Mouse (Mus musculus) G1E (cell line): ENCODE measurements around the gene Hrh1. TPM values are rescaled to one million over a fixed set of nuclear protein-coding genes. Genes with fewer than 3 reads are reported as not detected.

Experiments used
- ATAC-seq: 2 replicates; pipeline ENCODE4 v1.8.0; 2016; ENCODE audit warnings: mild to moderate bottlenecking; ENCODE audit not compliant: insufficient number of reproducible peaks, poor library complexity, low FRiP score, severe bottlenecking; ENCODE audit errors: extremely low read depth
- DNase-seq: peaks from one replicate; pipeline ENCODE4 v3.0.0; 2012; ENCODE audit warnings: low spot score
- H3K27me3 ChIP-seq: 2 replicates; pipeline ENCODE4 v1.6.1; 2012; ENCODE audit warnings: mild to moderate bottlenecking, low read length, inconsistent platforms; ENCODE audit not compliant: insufficient read depth
- H3K36me3 ChIP-seq: replicated peaks from 2 replicates; pipeline ENCODE3; 2012; ENCODE audit warnings: mild to moderate bottlenecking, inconsistent platforms
- H3K4me1 ChIP-seq: 2 replicates; pipeline ENCODE4 v1.6.1; 2012; ENCODE audit warnings: low read depth, low read length, inconsistent platforms, mixed read lengths; ENCODE audit not compliant: insufficient read depth
- H3K4me3 ChIP-seq: 2 replicates; pipeline ENCODE4 v1.5.1; 2012; ENCODE audit warnings: low read depth, mild to moderate bottlenecking, inconsistent platforms, low read length, moderate library complexity, mixed read lengths
- H3K9me3 ChIP-seq: replicated peaks from 2 replicates; pipeline ENCODE4 v1.6.1; 2012; ENCODE audit warnings: inconsistent platforms
- CTCF ChIP-seq: IDR thresholded peaks from 2 replicates; pipeline ENCODE4 v1.5.1; 2012; ENCODE audit warnings: low read depth, low read length, inconsistent platforms, mixed read lengths
- GATA1 ChIP-seq: IDR thresholded peaks from 2 replicates; pipeline ENCODE4 v1.6.1; 2012; ENCODE audit warnings: borderline replicate concordance, low read length, inconsistent platforms, mixed read lengths
- GATA2 ChIP-seq: IDR thresholded peaks from 2 replicates; pipeline ENCODE4 v1.6.1; 2012; ENCODE audit warnings: low read depth, low read length, inconsistent platforms, borderline replicate concordance
- POLR2AphosphoS5 ChIP-seq: IDR thresholded peaks from 2 replicates; pipeline ENCODE4 v1.6.1; 2012; ENCODE audit warnings: low read depth, low read length, inconsistent platforms; ENCODE audit not compliant: insufficient replicate concordance
- TAL1 ChIP-seq: conservative IDR thresholded peaks from 2 replicates; pipeline ENCODE4 v1.6.1; 2012; ENCODE audit warnings: low read depth, low read length, inconsistent platforms, mixed read lengths
- polyA plus RNA-seq: library from polyadenylated mRNA; stranded (reverse); fragments of >175 nt; gene quantifications from 2 replicates; pipeline ENCODE4 v1.2.3, GENCODE M21; 2012
- total RNA-seq, 2 experiments: library from RNA; stranded (forward) in 1 of 2; stranded (reverse) in 1 of 2; fragments of 200-1000 nt in 1 of 2; fragments of >200 nt in 1 of 2; fragmentation: Nextera tagmentation in 1 of 2; gene quantifications; 2 replicates each; pipeline ENCODE4 v1.2.3; 2014 to 2017

The Hrh1 gene
- total and polyA plus RNA-seq, 3 experiments: 0.11 TPM; not detected in 2

DNA sequence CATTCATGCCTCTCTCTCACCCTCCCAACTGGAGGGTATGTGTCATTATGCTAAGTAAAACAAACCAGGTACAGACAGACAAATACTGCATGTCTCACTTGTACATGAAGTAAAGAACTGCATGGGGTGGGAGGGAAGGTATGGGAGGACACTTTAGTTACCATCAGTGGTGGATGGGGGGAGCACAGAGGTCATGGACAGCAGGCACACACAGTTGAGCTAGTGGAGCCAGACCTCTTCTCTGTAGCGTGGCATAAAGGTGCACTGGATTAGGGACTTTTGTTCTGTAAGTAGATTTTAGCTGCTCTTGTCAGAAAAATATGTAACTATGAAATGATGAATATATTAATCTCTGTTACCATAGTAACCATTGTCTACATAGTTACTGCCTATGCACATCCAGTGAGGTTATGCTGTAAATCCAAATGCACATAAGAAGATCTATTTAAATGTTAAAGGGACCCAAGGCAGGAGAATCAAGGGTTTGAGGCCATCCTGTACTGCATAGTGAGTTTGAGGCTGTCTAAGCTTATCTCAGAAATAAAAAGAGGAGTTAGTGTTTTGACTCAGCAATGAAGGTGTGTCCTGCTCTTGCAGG, 46.6 kb downstream of the Hrh1 start:
- H3K4me1 ChIP-seq: no peaks in the 10 kb centered on the region
- no peak for ATAC-seq
- no peaks in the 10 kb centered on the region for H3K36me3 ChIP-seq
- H3K4me3 ChIP-seq: no peak overlapping the region
- DNase-seq: no peak
- H3K27me3 ChIP-seq: no peaks in the 10 kb centered on the region
- no peak for TF ChIP-seq TAL1
- TF ChIP-seq GATA1: no peak
- TF ChIP-seq GATA2: no peak
- TF ChIP-seq CTCF: no peak
- TF ChIP-seq POLR2AphosphoS5: no peak
- H3K9me3 ChIP-seq: peaks cover 91% of the 10 kb centered on the region

DNA sequence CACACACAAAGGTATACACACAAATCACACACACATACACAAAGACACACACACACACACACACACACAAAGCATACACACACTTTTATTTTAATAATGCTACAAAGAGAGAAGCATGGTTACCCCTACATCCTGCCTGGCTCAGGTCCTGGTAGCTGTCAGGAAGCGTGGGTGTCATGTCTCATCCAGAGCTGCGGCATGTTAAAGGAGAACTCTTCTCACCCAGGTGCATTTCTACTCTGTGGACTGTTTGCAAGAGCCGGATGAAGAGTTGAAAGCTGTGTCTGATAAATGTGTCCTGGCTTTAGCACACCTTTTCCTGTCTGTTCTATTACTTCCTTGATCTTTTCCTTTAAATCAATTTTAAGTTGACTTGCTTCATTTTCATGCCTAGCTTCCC, 47.2 kb downstream of the Hrh1 start:
- ATAC-seq (no peak), DNase-seq (no peak)
- TF ChIP-seq POLR2AphosphoS5 (no peak), GATA2 (no peak), TAL1 (no peak), GATA1 (no peak), CTCF (no peak)
- no peaks in the 10 kb centered on the region for H3K36me3 ChIP-seq
- H3K9me3 ChIP-seq: peaks cover 89% of the 10 kb centered on the region
- H3K4me1 ChIP-seq: no peaks in the 10 kb centered on the region
- H3K4me3 ChIP-seq: no peak overlapping the region
- no peaks in the 10 kb centered on the region for H3K27me3 ChIP-seq

DNA sequence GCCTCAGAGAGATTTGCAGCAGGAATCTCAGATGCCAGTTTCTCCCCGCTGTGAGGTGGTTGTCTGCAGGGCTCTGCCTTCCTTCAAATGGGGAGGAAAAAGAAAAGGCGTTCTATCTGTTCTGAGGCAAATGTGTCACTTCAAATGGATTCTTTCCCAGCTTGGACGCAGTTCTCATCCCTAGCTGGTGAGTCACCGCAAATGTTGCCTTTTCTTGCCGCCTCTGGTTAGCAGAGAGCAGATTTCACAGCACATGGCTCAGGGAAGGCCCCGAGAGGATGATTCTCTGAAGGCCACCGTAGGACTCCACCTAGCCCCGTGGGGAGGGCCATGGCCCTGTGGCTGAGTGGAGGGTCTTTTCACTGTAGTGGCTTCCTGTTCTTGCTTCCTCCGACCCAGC, 51.2 kb downstream of the Hrh1 start:
- Histone ChIP-seq H3K36me3 (no peaks in the 10 kb centered on the region), H3K9me3 (peaks cover 88% of the 10 kb centered on the region), H3K4me1 (no peaks in the 10 kb centered on the region), H3K4me3 (no peak overlapping the region), H3K27me3 (no peaks in the 10 kb centered on the region)
- ATAC-seq (no peak), DNase-seq (no peak)
- no peak for TF ChIP-seq GATA1
- no peak for TF ChIP-seq CTCF
- no peak for TF ChIP-seq POLR2AphosphoS5
- TF ChIP-seq TAL1: no peak
- TF ChIP-seq GATA2: no peak

DNA sequence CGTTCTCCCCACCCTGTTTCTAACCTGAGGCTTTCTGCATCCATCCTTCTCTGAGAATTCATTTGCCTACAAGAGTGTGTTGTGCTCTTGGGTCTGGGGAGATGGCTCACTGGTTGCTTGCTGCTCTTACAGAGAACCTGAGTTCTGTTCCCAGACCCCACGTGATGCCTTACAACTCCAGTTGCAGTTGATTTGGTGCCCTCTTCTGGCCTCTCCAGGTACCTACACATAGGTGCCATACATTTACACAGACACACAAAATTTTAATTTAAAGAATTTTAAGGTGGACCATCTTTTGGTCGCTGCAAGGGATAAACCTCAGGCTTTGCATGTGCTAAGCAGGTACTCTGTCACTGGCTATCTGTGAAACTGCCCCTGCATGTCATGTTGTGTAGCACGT, 57.5 kb downstream of the Hrh1 start:
- no peak for TF ChIP-seq CTCF
- TF ChIP-seq TAL1: no peak
- TF ChIP-seq GATA1: no peak
- no peak for TF ChIP-seq POLR2AphosphoS5
- TF ChIP-seq GATA2: no peak
- DNase-seq: no peak
- Histone ChIP-seq H3K4me3 (no peak overlapping the region), H3K27me3 (no peaks in the 10 kb centered on the region), H3K4me1 (no peaks in the 10 kb centered on the region), H3K9me3 (peaks cover 91% of the 10 kb centered on the region), H3K36me3 (no peaks in the 10 kb centered on the region)
- ATAC-seq: no peak

DNA sequence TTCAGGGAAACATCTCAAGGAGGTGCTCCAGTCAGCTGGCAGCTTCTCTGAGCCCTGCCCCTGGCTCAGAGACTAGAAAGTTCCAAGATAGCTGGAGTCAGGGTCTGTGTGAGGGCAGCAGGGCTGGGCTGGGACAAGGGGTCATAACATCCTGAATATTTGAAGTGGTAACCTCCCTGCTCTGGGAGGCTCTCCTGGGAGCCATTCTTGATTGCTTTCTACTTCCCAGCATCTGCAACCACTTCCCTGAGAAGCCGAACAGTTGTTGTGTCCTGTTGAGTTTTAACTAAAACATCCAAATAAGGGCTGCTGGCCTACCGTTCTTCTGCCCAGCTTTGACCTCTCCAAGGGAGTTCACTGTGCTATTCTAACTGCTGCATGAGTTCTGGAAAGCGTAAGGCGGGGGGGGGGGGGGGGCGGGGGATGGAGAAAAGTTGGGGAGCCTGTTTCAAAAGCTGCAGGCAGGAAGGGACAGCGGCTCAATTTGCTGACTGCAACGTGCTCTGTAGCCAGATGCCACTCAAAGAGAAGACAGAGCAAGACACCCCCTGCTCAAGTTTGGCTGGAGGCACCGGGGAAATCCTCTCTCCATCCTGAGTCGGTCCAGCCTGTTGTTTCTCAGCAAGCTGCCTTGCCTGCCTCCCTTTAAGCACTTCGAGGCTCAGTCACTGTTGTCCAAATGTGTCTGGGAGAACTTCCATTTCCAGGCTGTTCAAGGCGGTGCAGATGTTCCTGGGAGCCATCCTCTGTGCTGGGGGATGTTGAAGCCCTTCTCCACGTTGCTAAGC, 58.7 kb downstream of the Hrh1 start:
- Histone ChIP-seq H3K27me3 (no peaks in the 10 kb centered on the region), H3K36me3 (no peaks in the 10 kb centered on the region), H3K9me3 (peaks cover 88% of the 10 kb centered on the region), H3K4me3 (no peak overlapping the region), H3K4me1 (no peaks in the 10 kb centered on the region)
- DNase-seq (no peak), ATAC-seq (no peak)
- TF ChIP-seq CTCF: no peak
- no peak for TF ChIP-seq TAL1
- no peak for TF ChIP-seq GATA1
- TF ChIP-seq GATA2: no peak
- TF ChIP-seq POLR2AphosphoS5: no peak

DNA sequence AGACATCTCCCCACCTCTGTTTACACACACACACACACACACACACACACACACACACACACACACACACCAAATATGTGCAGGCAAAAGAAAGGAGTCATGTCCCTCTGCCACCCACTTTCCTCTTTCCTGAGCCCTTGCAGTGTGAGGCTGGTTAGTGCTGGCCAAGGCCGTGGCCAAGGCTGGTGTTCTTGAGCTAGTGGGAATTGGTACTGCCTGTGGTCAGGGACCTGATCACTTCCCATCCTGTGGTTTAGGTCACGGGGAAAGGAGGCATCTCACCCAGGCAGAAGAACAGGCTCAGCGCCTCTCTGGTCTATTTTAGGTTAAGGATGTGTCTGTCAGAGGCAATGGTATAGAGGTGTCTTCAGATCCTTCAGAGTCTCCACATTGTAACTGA, 59.6 kb downstream of the Hrh1 start:
- DNase-seq (no peak), ATAC-seq (no peak)
- TF ChIP-seq TAL1: no peak
- TF ChIP-seq CTCF: no peak
- TF ChIP-seq POLR2AphosphoS5: no peak
- no peak for TF ChIP-seq GATA2
- TF ChIP-seq GATA1: no peak
- Histone ChIP-seq H3K9me3 (peaks cover 85% of the 10 kb centered on the region), H3K4me1 (no peaks in the 10 kb centered on the region), H3K27me3 (no peaks in the 10 kb centered on the region), H3K36me3 (no peaks in the 10 kb centered on the region), H3K4me3 (no peak overlapping the region)
